Mouse (Mus musculus) hindbrain, embryonic 14.5 days (tissue): ENCODE results near the gene Six6. TPM values are rescaled to one million over a fixed set of nuclear protein-coding genes. Genes with fewer than 3 reads are reported as not detected.

Source experiments
- ATAC-seq: fragments of 200-750 bp; cut with Nextera tagmentation; 2 replicates; pipeline ENCODE4 v1.8.0; 2017; ENCODE audit warnings: moderate number of reproducible peaks, mild to moderate bottlenecking, moderate TSS enrichment, moderate library complexity; ENCODE audit not compliant: low FRiP score
- DNase-seq: peaks from one replicate; pipeline ENCODE4 v3.0.0-alpha.2; 2015; ENCODE audit warnings: low spot score
- H3K27ac ChIP-seq: fragments of 300-500 bp; sonication (generic); 2 replicates; pipeline ENCODE4 v1.5.1; 2014; ENCODE audit warnings: mild to moderate bottlenecking, moderate library complexity
- H3K27me3 ChIP-seq: fragments of 300-500 bp; sonication (generic); 2 replicates; pipeline ENCODE4 v1.6.1; 2014; ENCODE audit warnings: mild to moderate bottlenecking, low read length, mixed read lengths; ENCODE audit not compliant: control insufficient read depth, insufficient read depth
- H3K36me3 ChIP-seq: fragments of 300-500 bp; sonication (generic); replicated peaks from 2 replicates; pipeline ENCODE4 v1.6.1; 2014; ENCODE audit not compliant: control insufficient read depth, insufficient read depth
- H3K4me1 ChIP-seq: fragments of 300-500 bp; sonication (generic); replicated peaks from 2 replicates; pipeline ENCODE4 v1.6.1; 2014; ENCODE audit warnings: antibody characterized with exemption, low read length, mixed read lengths; ENCODE audit not compliant: control insufficient read depth, insufficient read depth
- H3K4me2 ChIP-seq: fragments of 300-500 bp; sonication (generic); replicated peaks from 2 replicates; pipeline ENCODE4 v1.6.1; 2014; ENCODE audit warnings: mild to moderate bottlenecking, moderate library complexity
- H3K4me3 ChIP-seq: fragments of 300-500 bp; sonication (generic); replicated peaks from 2 replicates; pipeline ENCODE4 v1.5.1; 2014; ENCODE audit warnings: mild to moderate bottlenecking, low read length
- H3K9ac ChIP-seq: fragments of 300-500 bp; sonication (generic); 2 replicates; pipeline ENCODE4 v1.6.1; 2014
- H3K9me3 ChIP-seq: fragments of 300-500 bp; sonication (generic); 2 replicates; pipeline ENCODE4 v1.6.1; 2016; ENCODE audit warnings: low read length; ENCODE audit not compliant: control insufficient read depth
- WGBS: fragments of 180-500 bp; shearing (Covaris S2); extraction: QIAGEN DNeasy Blood & Tissue Kit; methylation state at CpG from one replicate; pipeline ENCODE4 v1.1.7; 2014; 5-methylcytosine and 5-hydroxymethylcytosine counted together
- polyA plus RNA-seq: library from polyadenylated mRNA; unstranded; fragments of >200 nt; fragmentation: Nextera tagmentation; extraction: Ambion mirVana; gene quantifications from 2 replicates; pipeline ENCODE4 v1.2.1, GENCODE M21; 2014

The Six6 gene
- polyA plus RNA-seq, 1 experiment from 2014 or later = not detected

- no peak for DNase-seq
- Histone ChIP-seq H3K4me3 (no peak overlapping the region), H3K9me3 (no peaks in the 10 kb centered on the region), H3K27ac (no peak overlapping the region), H3K4me2 (no peak overlapping the region), H3K27me3 (peaks cover 40% of the 10 kb centered on the region), H3K36me3 (no peaks in the 10 kb centered on the region), H3K4me1 (0 out of 2 replicates have a peak, but pooled peaks cover 3% of the 10 kb centered on the region), H3K9ac (no peak overlapping the region)
- ATAC-seq = no peak
- 88% methylated on average over 3 of the region's 3 CpGs for WGBS
Observed at GRCm38 (mm10) chr12:72977851-72978250, 38.2 kb downstream of the Six6 start.

GRCm38 (mm10) chr12:72979236-72979635, 39.5 kb downstream of the Six6 start:
- Histone ChIP-seq H3K27ac (no peak overlapping the region), H3K27me3 (peaks cover 29% of the 10 kb centered on the region), H3K9ac (no peak overlapping the region), H3K9me3 (no peaks in the 10 kb centered on the region), H3K4me1 (0 out of 2 replicates have a peak, but pooled peaks cover 3% of the 10 kb centered on the region), H3K36me3 (no peaks in the 10 kb centered on the region), H3K4me3 (no peak overlapping the region), H3K4me2 (no peak overlapping the region)
- ATAC-seq (no peak), DNase-seq (no peak)
- 83% methylated on average over 5 of the region's 5 CpGs for WGBS

GRCm38 (mm10) chr12:72982616-72983015, 42.9 kb downstream of the Six6 start:
- Histone ChIP-seq H3K36me3 (no peaks in the 10 kb centered on the region), H3K4me3 (no peak overlapping the region), H3K27ac (no peak overlapping the region), H3K27me3 (peaks cover 7% of the 10 kb centered on the region; the same call in 1 of the 2 replicates), H3K9ac (no peak overlapping the region), H3K4me1 (no peaks in the 10 kb centered on the region), H3K9me3 (no peaks in the 10 kb centered on the region), H3K4me2 (no peak overlapping the region)
- ATAC-seq (no peak), DNase-seq (no peak)
- 86% methylated on average over 10 of the region's 10 CpGs for WGBS

GRCm38 (mm10) chr12:72983071-72983857, 43.6 kb downstream of the Six6 start:
- Histone ChIP-seq H3K27ac (no peak overlapping the region), H3K9me3 (no peaks in the 10 kb centered on the region), H3K4me3 (no peak overlapping the region), H3K36me3 (no peaks in the 10 kb centered on the region), H3K9ac (no peak overlapping the region), H3K4me2 (no peak overlapping the region), H3K4me1 (no peaks in the 10 kb centered on the region), H3K27me3 (0 out of 2 replicates have a peak, but pooled peaks cover 3% of the 10 kb centered on the region)
- DNase-seq (no peak), ATAC-seq (no peak)
- WGBS = 88% methylated on average over 8 of the region's 8 CpGs

Other genes starting within 250 kb of the Six6 start
- gene Ppm1a, start 182.4 kb upstream of the Six6 start, polyA plus RNA-seq = 109 and 125 TPM in 2 replicates
- gene 4930447C04Rik, start 882 bp downstream of the Six6 start, polyA plus RNA-seq = 5.3 and 6.1 TPM in 2 replicates
- gene Six1, start 114.0 kb downstream of the Six6 start, polyA plus RNA-seq = 0.43 and 0.53 TPM in 2 replicates
- gene Six4, start 173.6 kb downstream of the Six6 start, polyA plus RNA-seq = 0.46 and 0.50 TPM in 2 replicates
- 19.2 and 21.9 TPM in 2 replicates for gene Mnat1, start 183.8 kb downstream of the Six6 start, polyA plus RNA-seq